Mouse (Mus musculus): ENCODE measurements around the gene Plxnd1.

DNA sequence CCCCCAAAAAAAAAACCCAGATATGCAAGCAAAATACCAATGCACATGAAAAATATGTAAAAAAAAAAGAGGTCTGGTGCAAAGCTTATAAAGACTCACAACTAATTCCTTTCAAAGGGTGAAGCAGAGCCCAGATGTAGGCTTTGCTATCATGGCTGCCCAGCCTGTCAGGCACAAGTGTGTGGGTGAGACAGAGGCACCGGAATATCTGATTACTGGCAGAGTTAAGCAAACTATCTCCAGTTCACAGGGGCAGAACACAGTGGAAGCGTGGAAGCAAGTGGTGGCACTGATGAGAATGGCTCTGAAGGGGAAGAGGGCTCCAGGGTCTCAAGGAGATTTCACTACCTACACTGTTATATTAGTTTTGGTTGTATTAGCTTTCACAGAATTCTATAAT, 43.4 kb upstream of the Plxnd1 start:
- no peak for TF ChIP-seq CTCF (IDR thresholded peaks at IDR 0.05; ENCODE audit: low read depth)
- TF ChIP-seq EP300 (IDR thresholded peaks at IDR 0.05; ENCODE audit: low read depth) = no peak

Measured in heart, postnatal 0 days (tissue).